Mouse (Mus musculus): ENCODE measurements at regions not wholly inside any gene's neighbourhood (a gene's known extent, or its start where the extent isn't known, plus 50 kb on each side); places are given as distances from the start of the nearest gene placed in this dataset.

DNA sequence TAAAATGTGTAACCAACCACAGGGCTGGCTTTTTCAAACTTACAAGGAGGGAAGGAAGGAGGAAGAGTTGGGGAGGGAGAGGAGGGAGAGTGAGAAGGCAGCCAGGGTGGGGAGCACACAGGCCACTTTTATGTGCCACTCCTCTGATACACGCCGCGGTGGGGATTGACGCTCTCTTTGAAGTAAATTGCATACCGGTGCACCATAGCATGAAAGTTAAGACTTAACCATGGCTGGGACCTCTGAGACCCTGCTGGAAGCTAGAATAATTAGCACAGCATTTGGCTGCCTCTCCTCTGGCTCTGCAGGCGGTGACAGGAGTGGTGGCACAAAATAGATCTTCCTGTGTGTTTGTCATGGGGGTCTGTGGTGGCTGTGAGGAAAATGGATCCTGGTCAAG, 380.7 kb downstream of the H2al1j start:
- no peaks in the 10 kb centered on the region for H3K4me1 ChIP-seq (replicated peaks; ENCODE audit: low read depth, low read length)
- H3K27me3 ChIP-seq (ENCODE audit: insufficient read depth, low read length) = no peaks in the 10 kb centered on the region
- TF ChIP-seq CTCF (conservative IDR thresholded peaks at IDR 0.05; ENCODE audit: low read length) = no peak
- TF ChIP-seq NANOG (IDR thresholded peaks at IDR 0.05; ENCODE audit: borderline replicate concordance, low read length) = no peak
- TF ChIP-seq POU5F1 (IDR thresholded peaks at IDR 0.05; ENCODE audit: borderline replicate concordance, low read length) = no peak
- H3K4me3 ChIP-seq (replicated peaks; ENCODE audit: low read length) = no peak overlapping the region
- no peaks in the 10 kb centered on the region for H3K36me3 ChIP-seq (ENCODE audit: insufficient read depth, low read length)
- H3K9me3 ChIP-seq (ENCODE audit: low read length) = 0 out of 2 replicates have a peak, but pooled peaks cover under 1% of the 10 kb centered on the region

DNA sequence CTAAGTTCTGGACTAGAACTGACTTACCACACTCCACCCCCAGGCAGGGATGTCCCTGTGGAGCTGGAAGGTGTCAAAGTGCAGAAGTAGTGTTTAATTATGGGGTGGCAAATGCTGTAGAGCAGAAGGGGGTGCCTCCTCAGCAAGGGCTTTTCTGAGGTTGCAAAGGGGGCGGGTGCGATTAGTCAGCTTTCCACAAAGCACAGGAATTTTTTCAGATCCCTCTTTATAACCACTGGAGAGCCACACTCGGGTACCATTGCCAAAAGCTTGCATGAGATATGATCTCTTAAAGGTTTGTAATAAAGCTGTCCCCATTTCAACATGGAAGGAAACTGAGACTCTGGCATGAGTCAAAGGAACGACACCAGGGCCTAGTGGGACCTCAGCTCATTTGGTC, 381.7 kb downstream of the H2al1j start:
- no peaks in the 10 kb centered on the region for H3K4me1 ChIP-seq (replicated peaks; ENCODE audit: low read depth, low read length)
- H3K9me3 ChIP-seq (ENCODE audit: low read length) = 0 out of 2 replicates have a peak, but pooled peaks cover 9% of the 10 kb centered on the region
- no peaks in the 10 kb centered on the region for H3K36me3 ChIP-seq (ENCODE audit: insufficient read depth, low read length)
- TF ChIP-seq NANOG (IDR thresholded peaks at IDR 0.05; ENCODE audit: borderline replicate concordance, low read length) (no peak), CTCF (conservative IDR thresholded peaks at IDR 0.05; ENCODE audit: low read length) (no peak), POU5F1 (IDR thresholded peaks at IDR 0.05; ENCODE audit: borderline replicate concordance, low read length) (no peak)
- no peak overlapping the region for H3K4me3 ChIP-seq (replicated peaks; ENCODE audit: low read length)
- no peaks in the 10 kb centered on the region for H3K27me3 ChIP-seq (ENCODE audit: insufficient read depth, low read length)

DNA sequence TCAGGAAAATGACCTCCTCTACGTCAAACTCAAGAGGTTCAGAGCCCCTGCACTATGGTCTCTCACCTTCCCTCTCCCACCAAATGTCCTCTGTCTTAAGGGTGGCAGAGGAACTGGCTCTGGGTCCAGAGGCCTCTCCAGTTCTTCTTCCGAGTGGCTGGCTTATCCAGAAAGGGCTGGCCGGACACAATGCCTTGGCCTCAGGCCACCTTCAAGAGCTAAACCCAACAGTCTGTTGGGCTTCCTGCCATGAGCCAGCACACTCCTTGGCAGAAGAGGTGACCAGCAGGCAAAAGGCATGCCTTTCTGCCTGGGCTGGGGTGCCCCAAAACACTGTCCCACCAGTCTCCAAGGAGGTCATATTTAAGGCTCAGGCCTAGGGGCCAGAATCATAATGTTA, 385.8 kb downstream of the H2al1j start:
- TF ChIP-seq CTCF (conservative IDR thresholded peaks at IDR 0.05; ENCODE audit: low read length) = no peak
- no peak for TF ChIP-seq NANOG (IDR thresholded peaks at IDR 0.05; ENCODE audit: borderline replicate concordance, low read length)
- no peak for TF ChIP-seq POU5F1 (IDR thresholded peaks at IDR 0.05; ENCODE audit: borderline replicate concordance, low read length)
- Histone ChIP-seq H3K36me3 (ENCODE audit: insufficient read depth, low read length) (no peaks in the 10 kb centered on the region), H3K4me3 (replicated peaks; ENCODE audit: low read length) (no peak overlapping the region), H3K9me3 (ENCODE audit: low read length) (0 out of 2 replicates have a peak, but pooled peaks cover 9% of the 10 kb centered on the region), H3K27me3 (ENCODE audit: insufficient read depth, low read length) (no peaks in the 10 kb centered on the region), H3K4me1 (replicated peaks; ENCODE audit: low read depth, low read length) (no peaks in the 10 kb centered on the region)

DNA sequence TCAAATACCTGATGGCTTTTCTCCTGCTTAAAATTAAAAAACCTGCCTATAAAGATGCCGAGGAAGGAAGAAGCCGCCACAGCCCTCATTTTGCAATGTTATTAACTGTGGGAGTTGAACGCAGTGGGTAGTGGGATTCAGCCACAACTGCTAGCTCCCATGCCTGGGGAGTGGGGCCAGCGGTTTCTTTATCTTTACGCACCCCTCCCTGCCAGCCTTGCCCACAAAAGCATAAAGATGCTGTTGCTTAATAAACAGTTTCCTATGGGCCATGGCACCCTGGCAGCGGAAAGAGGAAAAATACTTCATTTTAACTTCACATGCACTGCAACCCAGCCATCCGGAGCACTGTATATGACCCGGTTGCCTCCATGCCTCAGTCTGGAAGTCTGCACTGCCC, 389.2 kb downstream of the H2al1j start:
- no peak overlapping the region for H3K4me3 ChIP-seq (replicated peaks; ENCODE audit: low read length)
- H3K4me1 ChIP-seq (replicated peaks; ENCODE audit: low read depth, low read length) = no peaks in the 10 kb centered on the region
- no peaks in the 10 kb centered on the region for H3K36me3 ChIP-seq (ENCODE audit: insufficient read depth, low read length)
- 0 out of 2 replicates have a peak, but pooled peaks cover 9% of the 10 kb centered on the region for H3K9me3 ChIP-seq (ENCODE audit: low read length)
- no peaks in the 10 kb centered on the region for H3K27me3 ChIP-seq (ENCODE audit: insufficient read depth, low read length)
- TF ChIP-seq POU5F1 (IDR thresholded peaks at IDR 0.05; ENCODE audit: borderline replicate concordance, low read length) = no peak
- no peak for TF ChIP-seq NANOG (IDR thresholded peaks at IDR 0.05; ENCODE audit: borderline replicate concordance, low read length)
- no peak for TF ChIP-seq CTCF (conservative IDR thresholded peaks at IDR 0.05; ENCODE audit: low read length)

DNA sequence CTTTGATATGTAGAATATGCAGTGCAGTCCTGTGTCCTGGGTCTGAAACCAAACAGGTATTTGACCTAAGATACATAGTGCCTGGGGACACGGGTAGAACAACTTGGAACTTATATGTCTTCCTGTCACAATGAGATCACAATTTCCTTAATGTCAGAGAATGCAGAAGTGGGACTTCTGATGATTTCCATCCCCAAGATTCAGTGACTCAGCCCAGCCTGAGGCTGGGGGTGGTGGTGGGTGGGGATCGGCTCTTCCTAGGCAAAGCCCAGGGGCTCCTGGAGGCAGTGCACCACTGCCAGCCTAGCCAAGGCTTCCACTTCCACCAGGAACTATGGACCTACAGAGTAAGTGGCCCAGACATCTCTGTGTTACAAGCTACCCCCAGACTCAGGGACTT, 391.2 kb downstream of the H2al1j start:
- TF ChIP-seq CTCF (conservative IDR thresholded peaks at IDR 0.05; ENCODE audit: low read length) = no peak
- TF ChIP-seq NANOG (IDR thresholded peaks at IDR 0.05; ENCODE audit: borderline replicate concordance, low read length) = no peak
- no peak for TF ChIP-seq POU5F1 (IDR thresholded peaks at IDR 0.05; ENCODE audit: borderline replicate concordance, low read length)
- H3K4me3 ChIP-seq (replicated peaks; ENCODE audit: low read length) = no peak overlapping the region

DNA sequence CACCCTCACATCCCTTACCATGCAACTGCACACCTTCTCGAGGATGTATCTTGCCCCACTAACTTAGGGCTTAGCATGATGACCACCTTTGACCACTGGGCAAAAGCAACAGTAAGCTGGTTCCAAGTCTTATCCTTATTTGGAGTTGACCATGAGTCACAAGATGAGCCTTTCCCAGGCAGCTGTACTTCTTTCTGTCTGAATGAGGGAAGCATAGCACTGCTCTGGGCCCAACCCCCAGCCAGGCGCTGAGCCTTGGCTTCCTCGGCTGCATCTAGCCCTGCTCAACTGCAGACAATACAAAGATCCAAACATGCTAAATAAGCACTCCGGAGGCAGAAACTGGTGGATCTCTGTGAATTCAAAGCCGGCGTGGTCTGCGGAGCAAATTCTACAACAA, 392.9 kb downstream of the H2al1j start:
- Histone ChIP-seq H3K9me3 (ENCODE audit: low read length) (no peaks in the 10 kb centered on the region), H3K36me3 (ENCODE audit: insufficient read depth, low read length) (no peaks in the 10 kb centered on the region), H3K4me1 (replicated peaks; ENCODE audit: low read depth, low read length) (no peaks in the 10 kb centered on the region), H3K27me3 (ENCODE audit: insufficient read depth, low read length) (no peaks in the 10 kb centered on the region), H3K4me3 (replicated peaks; ENCODE audit: low read length) (no peak overlapping the region)
- TF ChIP-seq POU5F1 (IDR thresholded peaks at IDR 0.05; ENCODE audit: borderline replicate concordance, low read length) (no peak), CTCF (conservative IDR thresholded peaks at IDR 0.05; ENCODE audit: low read length) (no peak), NANOG (IDR thresholded peaks at IDR 0.05; ENCODE audit: borderline replicate concordance, low read length) (no peak)

More for the DNA sequence above, 391.2 kb downstream of the H2al1j start:
- H3K27me3 ChIP-seq (ENCODE audit: insufficient read depth, low read length) = no peaks in the 10 kb centered on the region
- no peaks in the 10 kb centered on the region for H3K36me3 ChIP-seq (ENCODE audit: insufficient read depth, low read length)
- no peaks in the 10 kb centered on the region for H3K4me1 ChIP-seq (replicated peaks; ENCODE audit: low read depth, low read length)
- 0 out of 2 replicates have a peak, but pooled peaks cover 4% of the 10 kb centered on the region for H3K9me3 ChIP-seq (ENCODE audit: low read length)

DNA sequence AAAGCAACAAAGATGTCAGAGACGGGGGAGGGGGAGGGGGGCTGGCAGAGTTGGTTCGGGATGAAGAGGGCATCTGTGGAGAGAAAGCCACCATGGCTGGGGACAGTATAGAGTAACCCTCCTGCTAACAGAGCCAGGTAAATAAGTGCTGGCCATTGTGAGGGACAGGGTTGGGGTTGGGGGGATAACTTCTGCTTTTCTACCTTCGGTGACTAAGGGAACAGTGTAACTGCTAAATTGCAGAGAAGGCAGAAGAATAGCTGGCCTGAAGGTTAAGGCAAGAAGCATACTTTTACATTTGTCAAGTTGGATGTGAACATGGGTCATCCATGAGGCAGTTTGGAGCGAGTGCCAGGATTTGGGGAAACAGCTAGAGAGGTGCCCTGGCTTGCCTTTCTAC, 395.1 kb downstream of the H2al1j start:
- Histone ChIP-seq H3K27me3 (ENCODE audit: insufficient read depth, low read length) (no peaks in the 10 kb centered on the region), H3K36me3 (ENCODE audit: insufficient read depth, low read length) (no peaks in the 10 kb centered on the region), H3K4me3 (replicated peaks; ENCODE audit: low read length) (no peak overlapping the region), H3K4me1 (replicated peaks; ENCODE audit: low read depth, low read length) (no peaks in the 10 kb centered on the region), H3K9me3 (ENCODE audit: low read length) (no peaks in the 10 kb centered on the region)
- TF ChIP-seq CTCF (conservative IDR thresholded peaks at IDR 0.05; ENCODE audit: low read length) = no peak
- TF ChIP-seq POU5F1 (IDR thresholded peaks at IDR 0.05; ENCODE audit: borderline replicate concordance, low read length) = no peak
- no peak for TF ChIP-seq NANOG (IDR thresholded peaks at IDR 0.05; ENCODE audit: borderline replicate concordance, low read length)

DNA sequence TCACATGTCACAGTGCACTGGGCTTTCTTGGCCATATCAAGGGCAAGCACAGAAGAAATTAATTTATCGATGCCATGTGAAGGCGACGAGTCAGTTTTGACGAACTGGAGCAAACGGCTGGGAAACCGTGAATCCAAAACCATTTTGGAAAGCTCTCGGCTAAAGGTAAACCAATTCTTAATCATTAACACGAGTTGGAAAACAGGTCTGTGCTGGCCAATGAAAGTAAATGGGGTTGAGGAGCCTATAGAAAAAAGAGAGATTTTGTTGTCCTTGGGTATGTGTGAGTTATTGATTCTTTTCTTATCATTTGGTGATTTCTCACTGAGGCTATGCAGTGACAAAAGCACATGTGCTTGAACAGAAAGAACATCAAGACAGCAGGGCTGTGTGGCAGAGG, 397.1 kb downstream of the H2al1j start:
- Histone ChIP-seq H3K9me3 (ENCODE audit: low read length) (no peaks in the 10 kb centered on the region), H3K4me3 (replicated peaks; ENCODE audit: low read length) (no peak overlapping the region), H3K36me3 (ENCODE audit: insufficient read depth, low read length) (no peaks in the 10 kb centered on the region), H3K27me3 (ENCODE audit: insufficient read depth, low read length) (no peaks in the 10 kb centered on the region), H3K4me1 (replicated peaks; ENCODE audit: low read depth, low read length) (no peaks in the 10 kb centered on the region)
- TF ChIP-seq CTCF (conservative IDR thresholded peaks at IDR 0.05; ENCODE audit: low read length) (no peak), POU5F1 (IDR thresholded peaks at IDR 0.05; ENCODE audit: borderline replicate concordance, low read length) (no peak), NANOG (IDR thresholded peaks at IDR 0.05; ENCODE audit: borderline replicate concordance, low read length) (no peak)
